Comparison of ENCODE assay signal across 8 mouse cellular contexts in the genomic region with DNA sequence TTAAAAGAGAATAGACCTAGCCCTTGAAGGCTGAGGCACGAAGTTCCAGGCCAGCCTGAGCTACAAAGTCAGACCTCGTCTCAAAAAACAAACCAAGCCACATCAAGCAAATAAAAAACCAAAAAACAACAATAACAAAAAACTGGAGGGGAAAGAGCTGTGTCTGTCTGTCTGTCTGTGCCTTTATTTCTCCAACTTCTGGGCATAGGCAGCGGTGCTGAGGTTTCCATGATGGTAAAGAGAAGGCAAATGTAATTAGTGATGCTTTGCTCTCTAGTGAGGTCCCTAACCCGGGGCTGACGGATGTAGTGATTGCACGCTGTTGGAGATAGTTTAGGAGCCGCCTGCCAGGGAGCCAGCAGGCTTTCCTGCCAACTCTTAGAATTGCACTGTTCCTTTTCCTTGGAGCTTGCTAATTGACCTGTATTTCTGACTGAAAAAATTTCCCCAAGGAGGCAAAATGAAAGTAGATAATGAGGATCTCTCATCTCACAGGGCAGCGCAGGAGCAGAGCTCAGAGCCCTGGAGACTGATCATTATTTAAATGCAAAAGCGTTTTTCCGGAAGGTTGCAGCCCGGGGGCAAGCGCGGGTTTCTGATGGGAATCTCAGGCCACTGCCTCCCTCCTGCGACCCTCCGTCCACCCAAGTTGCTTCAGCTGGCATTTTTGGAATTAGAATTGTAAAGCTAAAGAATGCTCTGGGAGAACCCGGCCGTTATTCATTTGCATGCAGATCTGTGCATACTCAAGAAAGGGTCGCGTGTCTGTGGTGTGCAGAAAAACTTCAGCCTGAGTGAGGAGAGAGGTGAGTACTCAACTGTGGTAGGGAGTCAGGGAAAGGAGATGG. TPM values are rescaled to one million over a fixed set of nuclear protein-coding genes. Genes with fewer than 3 reads are reported as not detected.
DNase-seq lines count a peak whose midpoint lies in the region; ATAC-seq lines count a peak whose summit lies in the region.

No protein-coding gene starts in this region.

- 6% methylated on average over 19 of the region's 19 CpGs for WGBS in kidney, embryonic 15.5 days
- WGBS in hindbrain, embryonic 16.5 days, result 4% methylated on average over 19 of the region's 19 CpGs

- peaks cover 3% of the 10 kb centered on the region; the same call in 1 of the 2 replicates for H3K4me1 ChIP-seq in kidney, embryonic 15.5 days
- peaks cover 11% of the 10 kb centered on the region for H3K4me1 ChIP-seq in hindbrain, embryonic 16.5 days (ENCODE audit: control insufficient read depth, insufficient read depth, low read depth, low read length)

- no peak for DNase-seq in kidney, postnatal 25 days
- DNase-seq in embryo, embryonic 10.5 days (ENCODE audit: low spot score), result peak; percentile 60
- peak; percentile 34 for DNase-seq in neural tube, embryonic 10.5 days (ENCODE audit: extremely low spot score, low spot score)
- DNase-seq in layer of hippocampus, adult 11-12 months (ENCODE audit: low spot score), result no peak
- DNase-seq in spleen, postnatal 14 days (ENCODE audit: low spot score in 2 of 2), result no peak
- DNase-seq in yolk sac, embryonic 10.5 days (ENCODE audit: low spot score), result no peak

- no peak overlapping the region for H3K27ac ChIP-seq in kidney, embryonic 15.5 days
- peak overlapping the region; percentile 33 for H3K27ac ChIP-seq in hindbrain, embryonic 16.5 days (ENCODE audit: low read depth, low read length)

- H3K9ac ChIP-seq in kidney, embryonic 15.5 days, result no peak overlapping the region
- H3K9ac ChIP-seq in hindbrain, embryonic 16.5 days (ENCODE audit: low read depth, low read length), result peak overlapping the region; percentile 39; the same call in 1 of the 2 replicates

- H3K27me3 ChIP-seq in kidney, embryonic 15.5 days, result no peaks in the 10 kb centered on the region
- no peaks in the 10 kb centered on the region for H3K27me3 ChIP-seq in hindbrain, embryonic 16.5 days (replicated peaks; ENCODE audit: control insufficient read depth, insufficient read depth, low read length)

- peak overlapping the region; percentile 55 for H3K4me2 ChIP-seq in kidney, embryonic 15.5 days
- peak overlapping the region; percentile 52 for H3K4me2 ChIP-seq in hindbrain, embryonic 16.5 days (ENCODE audit: low read length)

- no peaks in the 10 kb centered on the region for H3K9me3 ChIP-seq in kidney, embryonic 15.5 days (replicated peaks)
- H3K9me3 ChIP-seq in hindbrain, embryonic 16.5 days (ENCODE audit: control insufficient read depth, low read length), result no peaks in the 10 kb centered on the region

- H3K4me3 ChIP-seq in kidney, embryonic 15.5 days (replicated peaks), result peak overlapping the region; percentile 25
- H3K4me3 ChIP-seq in hindbrain, embryonic 16.5 days (ENCODE audit: low read length), result peak overlapping the region; percentile 22

- H3K36me3 ChIP-seq in kidney, embryonic 15.5 days, result no peaks in the 10 kb centered on the region
- no peaks in the 10 kb centered on the region for H3K36me3 ChIP-seq in hindbrain, embryonic 16.5 days (ENCODE audit: control insufficient read depth, insufficient read depth, low read length)

- no peak for ATAC-seq in kidney, embryonic 15.5 days (replicated peaks; ENCODE audit: low FRiP score)
- ATAC-seq in hindbrain, embryonic 16.5 days, result peak; percentile 63

RNA-seq across cellular contexts. Expression of a gene that starts 14.1 kb away (rescaled TPM):
- polyA plus RNA-seq in kidney, embryonic 15.5 days (2015; fragmentation: Nextera tagmentation; extraction: Ambion mirVana), result 1.1 TPM in 2 replicates
- 6.7 and 7.5 TPM in 2 replicates for polyA plus RNA-seq in hindbrain, embryonic 16.5 days (2015; fragmentation: Nextera tagmentation; extraction: Ambion mirVana)

RNA-seq across cellular contexts. Expression of a gene that starts 49.1 kb away (rescaled TPM):
- 37.0 and 37.3 TPM in 2 replicates for polyA plus RNA-seq in kidney, embryonic 15.5 days (2015; fragmentation: Nextera tagmentation; extraction: Ambion mirVana)
- polyA plus RNA-seq in hindbrain, embryonic 16.5 days (2015; fragmentation: Nextera tagmentation; extraction: Ambion mirVana), result 26.9 and 27.1 TPM in 2 replicates

RNA-seq across cellular contexts. Expression of a gene that starts 51.4 kb away (rescaled TPM):
- polyA plus RNA-seq in kidney, embryonic 15.5 days (2015; fragmentation: Nextera tagmentation; extraction: Ambion mirVana), result 179 and 188 TPM in 2 replicates
- 567 and 577 TPM in 2 replicates for polyA plus RNA-seq in hindbrain, embryonic 16.5 days (2015; fragmentation: Nextera tagmentation; extraction: Ambion mirVana)

Comparison
In these comparisons a context has a peak if more than half of its experiments do, and no peak if none do; other contexts are left out.
1. DNase-seq: peak in embryo, embryonic 10.5 days (single experiment) and neural tube, embryonic 10.5 days (single experiment); none in kidney, postnatal 25 days (0 of 2), layer of hippocampus, adult 11-12 months (single experiment), spleen, postnatal 14 days (0 of 2) and yolk sac, embryonic 10.5 days (single experiment).